Mouse (Mus musculus): ENCODE measurements around the gene Dnaic1.

DNA sequence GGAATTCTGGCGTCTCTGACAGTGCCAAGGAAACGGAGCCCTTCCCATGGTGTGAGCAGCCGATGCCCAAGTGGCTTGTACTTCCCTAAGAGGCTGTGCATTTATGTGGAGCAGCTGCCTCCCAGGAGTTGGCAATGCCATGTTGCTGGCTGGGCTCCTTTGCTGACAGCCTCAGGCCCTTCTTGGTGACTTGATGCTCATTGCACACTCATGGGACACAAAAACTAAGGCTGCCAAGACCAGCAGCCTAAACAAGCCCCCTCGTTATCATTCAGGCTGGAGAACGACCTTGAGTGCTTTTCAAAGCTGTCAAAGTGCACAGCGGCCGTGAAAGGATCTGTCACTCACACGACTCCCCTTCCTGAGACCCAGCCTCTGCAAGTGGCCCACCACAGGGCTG is 42.6 kb downstream of the Dnaic1 start:
- TF ChIP-seq EP300 (IDR thresholded peaks at IDR 0.05; ENCODE audit: low read depth) (no peak), CTCF (IDR thresholded peaks at IDR 0.05; ENCODE audit: low read depth) (no peak)
